Mouse (Mus musculus) megakaryocyte, embryonic 14.5 days (primary cell): ENCODE measurements around the gene Fam189a2.

Source experiments
- FLI1 ChIP-seq: IDR thresholded peaks from 2 replicates; pipeline ENCODE4 v1.6.1; 2012; ENCODE audit warnings: low read length, inconsistent platforms, mixed read lengths
- GATA1 ChIP-seq: IDR thresholded peaks from 3 replicates; pipeline ENCODE4 v1.6.1; 2012; ENCODE audit warnings: mixed read lengths, low read length, inconsistent platforms, borderline replicate concordance

GRCm38 (mm10) chr19:23958925-23959324 is 71.9 kb downstream of the Fam189a2 start:
- TF ChIP-seq GATA1 (no peak), FLI1 (no peak)
